Mouse (Mus musculus) forebrain, embryonic 11.5 days (tissue): Measurements from ENCODE around the gene Pknox1. TPM values are rescaled to one million over a fixed set of nuclear protein-coding genes. Genes with fewer than 3 reads are reported as not detected.

Experiments
- microRNA-seq: library from miRNA; unstranded; fragments of <30 nt; microRNA quantifications from one replicate; pipeline ENCODE4, GENCODE M21; 2016; ENCODE audit not compliant: insufficient number of aligned reads
- polyA plus RNA-seq: library from polyadenylated mRNA; unstranded; fragments of >200 nt; fragmentation: Nextera tagmentation; extraction: Ambion mirVana; gene quantifications from 2 replicates; pipeline ENCODE4 v1.2.1, GENCODE M21; 2014

Pknox1 gene
- polyA plus RNA-seq, 1 experiment from 2014 or later, result 31.1 TPM

Small RNA genes within 50 kb of the gene (microRNA-seq; reads per million reads assigned to microRNA genes)
- not detected for gene Gm24970

Other genes with a start within 250 kb of the Pknox1 start
- gene Pde9a, start 178.5 kb upstream of the Pknox1 start, polyA plus RNA-seq, result 30.4 and 33.7 TPM in 2 replicates
- gene Wdr4, start 44.8 kb upstream of the Pknox1 start, polyA plus RNA-seq, result 48.9 and 49.3 TPM in 2 replicates
- 225 and 246 TPM in 2 replicates for gene Ndufv3, start 44.6 kb upstream of the Pknox1 start, polyA plus RNA-seq
- gene Cbs, start 72.5 kb downstream of the Pknox1 start, polyA plus RNA-seq, result 1.4 and 1.9 TPM in 2 replicates
- gene U2af1, start 94.2 kb downstream of the Pknox1 start, polyA plus RNA-seq, result 212 and 213 TPM in 2 replicates
- gene Cryaa, start 113.1 kb downstream of the Pknox1 start, polyA plus RNA-seq, result not detected in 2 replicates